Mouse (Mus musculus) cerebellum, adult 2 months (tissue): Measurements from ENCODE around the gene Hspa1a.

Source experiments
- CTCF ChIP-seq: fragments of 200-500 bp; IDR thresholded peaks from 2 replicates; pipeline ENCODE4 v1.5.1; 2011; ENCODE audit warnings: low read depth, mild to moderate bottlenecking, control low read depth, low read length, moderate library complexity, borderline replicate concordance; ENCODE audit not compliant: insufficient read depth
- POLR2A ChIP-seq: fragments of 200-500 bp; IDR thresholded peaks from 2 replicates; pipeline ENCODE4 v1.6.1; 2011; ENCODE audit warnings: low read length, control low read depth, borderline replicate concordance; ENCODE audit not compliant: insufficient read depth

DNA sequence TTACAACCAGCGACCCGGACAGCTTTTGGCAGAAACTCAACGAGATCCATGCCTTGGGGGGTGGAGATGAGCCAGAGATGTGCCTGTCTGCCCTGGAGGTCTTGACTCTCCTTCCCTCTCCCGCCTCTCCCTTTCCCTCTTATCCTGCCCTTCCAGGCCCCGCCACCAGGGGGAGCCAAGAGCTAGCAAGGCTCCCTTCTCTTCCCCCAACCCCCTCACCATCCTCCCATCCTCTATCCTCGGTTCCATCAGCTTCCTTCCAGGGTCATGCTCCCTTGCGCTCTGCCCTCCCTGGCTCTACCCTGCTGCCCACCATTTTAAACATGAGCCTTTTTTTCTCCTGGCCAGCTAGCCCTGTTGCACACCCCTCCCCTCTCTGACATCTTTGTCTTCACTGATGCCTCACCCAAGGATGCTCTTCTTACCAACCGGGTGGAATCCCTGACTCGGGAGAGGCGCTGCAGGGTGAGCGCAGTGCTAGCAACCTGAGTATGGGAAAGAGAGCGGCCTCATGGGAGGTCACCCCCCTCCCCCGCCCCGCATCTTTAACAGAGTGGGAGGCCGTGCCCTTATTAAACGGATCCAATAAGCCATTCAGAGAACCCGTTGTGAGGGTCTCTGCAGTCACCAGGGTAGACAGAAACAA is 49.3 kb upstream of the Hspa1a start:
- TF ChIP-seq POLR2A (no peak), CTCF (peak; percentile 95)
